Mouse (Mus musculus) ES-Bruce4 (cell line): ENCODE measurements around the gene Stmnd1.

Source experiments
- CTCF ChIP-seq: IDR thresholded peaks from one replicate; pipeline ENCODE4 v1.8.1; 2011; ENCODE audit warnings: low read depth, low read length
- EP300 ChIP-seq: IDR thresholded peaks from 2 replicates; pipeline ENCODE4 v1.6.1; 2011; ENCODE audit warnings: low read depth, low read length; ENCODE audit not compliant: insufficient read depth
- POLR2A ChIP-seq: IDR thresholded peaks from one replicate; pipeline ENCODE4 v1.8.1; 2011; ENCODE audit warnings: low read length; ENCODE audit not compliant: insufficient read depth

DNA sequence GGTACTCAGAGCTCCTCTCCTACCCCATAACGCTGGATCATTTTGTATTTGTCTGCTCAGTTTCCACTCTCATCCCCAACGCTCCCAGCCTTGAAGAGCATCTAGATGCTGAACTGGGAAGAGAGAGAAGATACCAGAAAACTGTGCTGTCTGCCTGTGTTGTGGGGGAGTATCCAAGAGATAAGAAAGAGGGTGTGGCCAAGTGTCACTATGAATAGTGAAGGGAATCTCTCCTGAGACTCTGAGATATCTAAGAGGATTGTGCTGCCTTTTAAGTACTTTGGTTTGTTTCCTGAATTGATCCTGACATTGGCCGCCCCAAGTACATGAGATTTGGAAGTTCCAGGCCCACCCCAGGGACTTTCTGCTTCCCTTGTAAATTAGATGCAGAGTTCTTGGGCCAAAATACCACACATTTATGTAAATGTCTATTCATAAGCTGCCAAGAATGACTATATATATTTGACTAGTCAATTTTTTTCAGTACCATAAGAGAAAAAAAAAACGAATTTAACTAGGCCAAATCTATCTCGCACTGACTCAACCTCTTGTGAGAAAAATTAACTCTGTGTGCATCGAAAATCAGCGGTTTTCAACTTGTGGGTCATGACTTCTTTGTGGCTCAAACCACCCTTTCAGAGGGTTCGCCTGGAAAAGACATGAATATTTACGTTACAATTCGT lies 73.5 kb downstream of the Stmnd1 start:
- TF ChIP-seq CTCF = no peak
- no peak for TF ChIP-seq POLR2A
- no peak for TF ChIP-seq EP300
